Mouse (Mus musculus): ENCODE data around the gene Tnfrsf8. TPM values are rescaled to one million over a fixed set of nuclear protein-coding genes. Genes with fewer than 3 reads are reported as not detected.

The Tnfrsf8 gene
- polyA plus RNA-seq, 1 experiment = not detected

- Histone ChIP-seq H3K4me3 (replicated peaks; ENCODE audit: control insufficient read depth, low read depth, low read length) (no peak overlapping the region), H3K4me1 (ENCODE audit: control insufficient read depth, insufficient read depth, low read length) (peaks cover 9% of the 10 kb centered on the region), H3K27ac (ENCODE audit: control insufficient read depth, insufficient read depth, low read depth, low read length, poor library complexity) (no peak overlapping the region)
- 71% methylated on average over 5 of the region's 5 CpGs for WGBS
- TF ChIP-seq CTCF (IDR thresholded peaks at IDR 0.05; ENCODE audit: control insufficient read depth, insufficient read depth, low read length) (no peak), POLR2A (IDR thresholded peaks at IDR 0.05; ENCODE audit: borderline replicate concordance, control insufficient read depth, low read depth, low read length) (no peak)
Measured at GRCm38 (mm10) chr4:145231732-145232131, 83.2 kb downstream of the Tnfrsf8 start.

GRCm38 (mm10) chr4:145230647-145231046 is 84.3 kb downstream of the Tnfrsf8 start:
- WGBS = 82% methylated on average over 2 of the region's 2 CpGs
- TF ChIP-seq CTCF (IDR thresholded peaks at IDR 0.05; ENCODE audit: control insufficient read depth, insufficient read depth, low read length) (no peak), POLR2A (IDR thresholded peaks at IDR 0.05; ENCODE audit: borderline replicate concordance, control insufficient read depth, low read depth, low read length) (no peak)
- Histone ChIP-seq H3K27ac (ENCODE audit: control insufficient read depth, insufficient read depth, low read depth, low read length, poor library complexity) (no peak overlapping the region), H3K4me3 (replicated peaks; ENCODE audit: control insufficient read depth, low read depth, low read length) (no peak overlapping the region), H3K4me1 (ENCODE audit: control insufficient read depth, insufficient read depth, low read length) (peaks cover 7% of the 10 kb centered on the region)

GRCm38 (mm10) chr4:145229524-145230163 is 85.3 kb downstream of the Tnfrsf8 start:
- Histone ChIP-seq H3K4me3 (replicated peaks; ENCODE audit: control insufficient read depth, low read depth, low read length) (no peak overlapping the region), H3K27ac (ENCODE audit: control insufficient read depth, insufficient read depth, low read depth, low read length, poor library complexity) (no peak overlapping the region), H3K4me1 (ENCODE audit: control insufficient read depth, insufficient read depth, low read length) (peaks cover 7% of the 10 kb centered on the region)
- WGBS = 59% methylated on average over 5 of the region's 5 CpGs
- TF ChIP-seq POLR2A (IDR thresholded peaks at IDR 0.05; ENCODE audit: borderline replicate concordance, control insufficient read depth, low read depth, low read length) = no peak
- no peak for TF ChIP-seq CTCF (IDR thresholded peaks at IDR 0.05; ENCODE audit: control insufficient read depth, insufficient read depth, low read length)

- Histone ChIP-seq H3K4me1 (ENCODE audit: control insufficient read depth, insufficient read depth, low read length) (peaks cover 7% of the 10 kb centered on the region), H3K4me3 (replicated peaks; ENCODE audit: control insufficient read depth, low read depth, low read length) (no peak overlapping the region), H3K27ac (ENCODE audit: control insufficient read depth, insufficient read depth, low read depth, low read length, poor library complexity) (peak overlapping the region; percentile 32; the same call in 1 of the 2 replicates)
- 23% methylated on average over 6 of the region's 6 CpGs for WGBS
- TF ChIP-seq POLR2A (IDR thresholded peaks at IDR 0.05; ENCODE audit: borderline replicate concordance, control insufficient read depth, low read depth, low read length) (no peak), CTCF (IDR thresholded peaks at IDR 0.05; ENCODE audit: control insufficient read depth, insufficient read depth, low read length) (no peak)
Measured at GRCm38 (mm10) chr4:145229051-145229450, 85.9 kb downstream of the Tnfrsf8 start.

GRCm38 (mm10) chr4:145224613-145225012 is 90.4 kb downstream of the Tnfrsf8 start:
- H3K4me3 ChIP-seq (replicated peaks; ENCODE audit: control insufficient read depth, low read depth, low read length) = no peak overlapping the region
- no peak overlapping the region for H3K27ac ChIP-seq (ENCODE audit: control insufficient read depth, insufficient read depth, low read depth, low read length, poor library complexity)
- TF ChIP-seq POLR2A (IDR thresholded peaks at IDR 0.05; ENCODE audit: borderline replicate concordance, control insufficient read depth, low read depth, low read length) (no peak), CTCF (IDR thresholded peaks at IDR 0.05; ENCODE audit: control insufficient read depth, insufficient read depth, low read length) (no peak)
- WGBS = 66% methylated on average over 4 of the region's 4 CpGs
- peaks cover 3% of the 10 kb centered on the region for H3K4me1 ChIP-seq (ENCODE audit: control insufficient read depth, insufficient read depth, low read length)

GRCm38 (mm10) chr4:145222064-145222463 is 92.9 kb downstream of the Tnfrsf8 start:
- peak overlapping the region; percentile 33; the same call in 1 of the 2 replicates for H3K27ac ChIP-seq (ENCODE audit: control insufficient read depth, insufficient read depth, low read depth, low read length, poor library complexity)
- H3K4me1 ChIP-seq (ENCODE audit: control insufficient read depth, insufficient read depth, low read length) = no peaks in the 10 kb centered on the region; the same call in 1 of the 2 replicates
- TF ChIP-seq POLR2A (IDR thresholded peaks at IDR 0.05; ENCODE audit: borderline replicate concordance, control insufficient read depth, low read depth, low read length) = no peak
- no peak for TF ChIP-seq CTCF (IDR thresholded peaks at IDR 0.05; ENCODE audit: control insufficient read depth, insufficient read depth, low read length)
- 36% methylated on average over 8 of the region's 8 CpGs for WGBS
- H3K4me3 ChIP-seq (replicated peaks; ENCODE audit: control insufficient read depth, low read depth, low read length) = no peak overlapping the region

- TF ChIP-seq POLR2A (IDR thresholded peaks at IDR 0.05; ENCODE audit: borderline replicate concordance, control insufficient read depth, low read depth, low read length) = no peak
- TF ChIP-seq CTCF (IDR thresholded peaks at IDR 0.05; ENCODE audit: control insufficient read depth, insufficient read depth, low read length) = no peak
- no peak overlapping the region for H3K4me3 ChIP-seq (replicated peaks; ENCODE audit: control insufficient read depth, low read depth, low read length)
- no peak overlapping the region for H3K27ac ChIP-seq (ENCODE audit: control insufficient read depth, insufficient read depth, low read depth, low read length, poor library complexity)
- H3K4me1 ChIP-seq (ENCODE audit: control insufficient read depth, insufficient read depth, low read length) = no peaks in the 10 kb centered on the region; the same call in 1 of the 2 replicates
- WGBS = 47% methylated on average over 2 of the region's 2 CpGs
Measured at GRCm38 (mm10) chr4:145221379-145221778, 93.6 kb downstream of the Tnfrsf8 start.

GRCm38 (mm10) chr4:145220001-145220400 is 95.0 kb downstream of the Tnfrsf8 start:
- no peaks in the 10 kb centered on the region; the same call in 1 of the 2 replicates for H3K4me1 ChIP-seq (ENCODE audit: control insufficient read depth, insufficient read depth, low read length)
- H3K27ac ChIP-seq (ENCODE audit: control insufficient read depth, insufficient read depth, low read depth, low read length, poor library complexity) = no peak overlapping the region
- 89% methylated on average over 1 of the region's 1 CpGs for WGBS
- H3K4me3 ChIP-seq (replicated peaks; ENCODE audit: control insufficient read depth, low read depth, low read length) = no peak overlapping the region
- TF ChIP-seq POLR2A (IDR thresholded peaks at IDR 0.05; ENCODE audit: borderline replicate concordance, control insufficient read depth, low read depth, low read length) = no peak
- no peak for TF ChIP-seq CTCF (IDR thresholded peaks at IDR 0.05; ENCODE audit: control insufficient read depth, insufficient read depth, low read length)
